Mouse (Mus musculus) embryonic facial prominence, embryonic 12.5 days (tissue): ENCODE measurements around the gene Clcn1. TPM values are rescaled to one million over a fixed set of nuclear protein-coding genes. Genes with fewer than 3 reads are reported as not detected.
A peak's percentile ranks its signal among the peaks of the same experiment; 100 is the strongest.

Experiments
- ATAC-seq: fragments of 200-750 bp; cut with Nextera tagmentation; 2 replicates; pipeline ENCODE4 v1.8.0; 2017; ENCODE audit not compliant: insufficient number of reproducible peaks, insufficient read depth, low FRiP score, low TSS enrichment
- H3K27ac ChIP-seq: fragments of 300-500 bp; sonication (generic); 2 replicates; pipeline ENCODE4 v1.5.1; 2016; ENCODE audit warnings: mild to moderate bottlenecking
- H3K27me3 ChIP-seq: fragments of 300-500 bp; sonication (generic); 2 replicates; pipeline ENCODE4 v1.6.1; 2016; ENCODE audit warnings: mild to moderate bottlenecking, moderate library complexity
- H3K36me3 ChIP-seq: fragments of 300-500 bp; sonication (generic); 2 replicates; pipeline ENCODE4 v1.6.1; 2016; ENCODE audit warnings: mild to moderate bottlenecking
- H3K4me1 ChIP-seq: fragments of 300-500 bp; sonication (generic); 2 replicates; pipeline ENCODE4 v1.6.1; 2016
- H3K4me2 ChIP-seq: fragments of 300-500 bp; sonication (generic); replicated peaks from 2 replicates; pipeline ENCODE4 v1.6.1; 2016; ENCODE audit warnings: mild to moderate bottlenecking, moderate library complexity
- H3K4me3 ChIP-seq: fragments of 300-500 bp; sonication (generic); 2 replicates; pipeline ENCODE4 v1.5.1; 2016; ENCODE audit warnings: mild to moderate bottlenecking
- H3K9ac ChIP-seq: fragments of 300-500 bp; sonication (generic); 2 replicates; pipeline ENCODE4 v1.6.1; 2016; ENCODE audit warnings: mild to moderate bottlenecking, moderate library complexity
- H3K9me3 ChIP-seq: fragments of 300-500 bp; sonication (generic); 2 replicates; pipeline ENCODE4 v1.6.1; 2016; ENCODE audit warnings: mild to moderate bottlenecking, moderate library complexity
- WGBS: fragments of 180-500 bp; shearing (Covaris S2); methylation state at CpG from one replicate; pipeline ENCODE4 v1.1.7; 2016; 5-methylcytosine and 5-hydroxymethylcytosine counted together
- polyA plus RNA-seq: library from polyadenylated mRNA; unstranded; fragments of >200 nt; fragmentation: Nextera tagmentation; extraction: Ambion mirVana; gene quantifications from 2 replicates; pipeline ENCODE4 v1.2.1, GENCODE M21; 2016

Gene Clcn1
- polyA plus RNA-seq, 1 experiment from 2014 or later: 0.36 TPM

DNA sequence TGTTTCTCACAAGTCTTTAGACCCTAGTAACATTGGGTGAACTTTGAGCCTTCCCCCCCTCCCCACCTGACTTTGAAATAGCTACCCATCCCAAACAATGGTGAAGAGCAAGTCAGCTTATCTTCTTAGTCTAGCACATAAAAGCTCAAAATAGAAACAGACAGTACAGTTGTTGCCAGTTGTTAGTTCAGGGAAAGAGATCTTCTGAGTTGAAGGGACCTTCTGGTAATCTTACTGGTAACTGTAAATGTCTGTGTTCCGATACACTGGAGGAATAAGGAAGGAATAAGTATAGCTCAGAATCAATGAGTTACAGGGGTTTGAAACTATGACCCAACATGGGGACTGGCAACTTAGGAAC lies 66.0 kb downstream of the Clcn1 start:
- peaks cover 47% of the 10 kb centered on the region for H3K36me3 ChIP-seq

GRCm38 (mm10) chr6:42353180-42353579 lies 66.7 kb downstream of the Clcn1 start:
- no peaks in the 10 kb centered on the region for H3K27me3 ChIP-seq
- no peaks in the 10 kb centered on the region for H3K9me3 ChIP-seq
- H3K36me3 ChIP-seq: peaks cover 54% of the 10 kb centered on the region
- WGBS: 86% methylated on average over 8 of the region's 8 CpGs
- H3K4me2 ChIP-seq: no peak overlapping the region
- H3K4me1 ChIP-seq: peaks cover 36% of the 10 kb centered on the region
- no peak overlapping the region for H3K9ac ChIP-seq
- no peak overlapping the region for H3K4me3 ChIP-seq
- no peak overlapping the region for H3K27ac ChIP-seq
- no peak for ATAC-seq

More for the DNA sequence above, 66.0 kb downstream of the Clcn1 start:
- H3K4me3 ChIP-seq: no peak overlapping the region
- H3K27ac ChIP-seq: no peak overlapping the region
- ATAC-seq: no peak
- no peaks in the 10 kb centered on the region for H3K27me3 ChIP-seq
- no peaks in the 10 kb centered on the region for H3K9me3 ChIP-seq
- H3K4me2 ChIP-seq: peak overlapping the region; percentile 84; the same call in 1 of the 2 replicates
- WGBS: 88% methylated on average over 1 of the region's 1 CpGs
- peaks cover 36% of the 10 kb centered on the region for H3K4me1 ChIP-seq
- no peak overlapping the region for H3K9ac ChIP-seq

- 62% methylated on average over 11 of the region's 11 CpGs for WGBS
- Histone ChIP-seq H3K36me3 (peaks cover 64% of the 10 kb centered on the region), H3K9ac (no peak overlapping the region), H3K9me3 (no peaks in the 10 kb centered on the region), H3K4me1 (peaks cover 36% of the 10 kb centered on the region), H3K27me3 (no peaks in the 10 kb centered on the region), H3K4me3 (no peak overlapping the region), H3K27ac (no peak overlapping the region; the same call in none of the 2 replicates), H3K4me2 (no peak overlapping the region; the same call in 1 of the 2 replicates)
- ATAC-seq: no peak
These were observed 67.9 kb downstream of the Clcn1 start for GRCm38 (mm10) chr6:42354076-42355019.

DNA sequence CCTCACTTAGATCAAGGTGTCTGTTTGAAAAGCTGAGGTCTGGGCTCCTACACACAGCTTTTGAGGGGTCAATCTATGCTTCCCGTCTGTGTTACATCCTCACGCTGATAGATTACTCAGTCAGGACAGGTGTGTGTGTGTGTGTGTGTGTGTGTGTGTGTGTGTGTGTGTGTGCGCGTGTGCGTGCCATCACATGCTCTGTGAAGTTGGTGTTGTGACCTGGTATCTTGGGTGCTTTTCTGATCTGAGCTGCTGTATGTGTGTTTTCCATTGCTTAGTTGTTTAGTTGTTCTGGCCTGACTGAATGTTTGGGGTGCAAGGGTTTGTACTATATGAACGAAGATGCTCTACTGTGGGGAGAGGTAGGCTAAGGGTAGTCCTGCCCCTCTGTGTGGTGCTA lies 68.9 kb downstream of the Clcn1 start:
- Histone ChIP-seq H3K9ac (no peak overlapping the region), H3K4me1 (peaks cover 36% of the 10 kb centered on the region), H3K36me3 (peaks cover 73% of the 10 kb centered on the region), H3K27me3 (no peaks in the 10 kb centered on the region), H3K9me3 (no peaks in the 10 kb centered on the region), H3K4me2 (no peak overlapping the region), H3K27ac (no peak overlapping the region), H3K4me3 (no peak overlapping the region)
- WGBS: 97% methylated on average over 6 of the region's 6 CpGs
- ATAC-seq: no peak

GRCm38 (mm10) chr6:42355794-42356600 lies 69.5 kb downstream of the Clcn1 start:
- H3K4me3 ChIP-seq: no peak overlapping the region
- H3K9ac ChIP-seq: no peak overlapping the region
- H3K36me3 ChIP-seq: peaks cover 76% of the 10 kb centered on the region
- 93% methylated on average over 13 of the region's 13 CpGs for WGBS
- no peak overlapping the region for H3K4me2 ChIP-seq
- H3K27me3 ChIP-seq: no peaks in the 10 kb centered on the region
- peaks cover 33% of the 10 kb centered on the region for H3K4me1 ChIP-seq
- no peak overlapping the region for H3K27ac ChIP-seq
- no peaks in the 10 kb centered on the region for H3K9me3 ChIP-seq
- ATAC-seq: no peak

DNA sequence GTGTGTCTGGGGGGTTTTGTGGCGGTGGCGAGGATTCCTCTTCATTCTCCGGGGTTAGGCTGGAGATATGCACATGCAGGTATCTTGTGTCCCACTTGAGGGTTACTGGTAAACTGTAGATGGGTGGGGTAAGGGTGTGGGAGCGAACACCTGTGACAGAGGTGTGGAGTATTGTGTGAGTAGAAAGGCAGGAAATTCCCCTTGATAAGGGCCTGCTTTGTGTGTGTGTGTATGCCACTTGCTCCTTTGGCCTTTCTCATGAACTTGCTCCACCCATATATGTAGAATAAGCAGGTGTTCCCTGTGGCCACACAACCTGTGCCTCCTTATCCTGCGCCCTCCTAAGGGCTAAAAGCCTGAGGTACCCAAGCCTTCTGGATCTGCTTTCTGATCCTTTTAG lies 70.4 kb downstream of the Clcn1 start:
- Histone ChIP-seq H3K9ac (no peak overlapping the region), H3K4me2 (no peak overlapping the region), H3K36me3 (peaks cover 75% of the 10 kb centered on the region), H3K4me3 (no peak overlapping the region), H3K4me1 (peaks cover 23% of the 10 kb centered on the region), H3K9me3 (no peaks in the 10 kb centered on the region), H3K27me3 (no peaks in the 10 kb centered on the region), H3K27ac (no peak overlapping the region)
- WGBS: 95% methylated on average over 5 of the region's 5 CpGs
- no peak for ATAC-seq

GRCm38 (mm10) chr6:42357901-42358300 lies 71.4 kb downstream of the Clcn1 start:
- Histone ChIP-seq H3K27ac (no peak overlapping the region), H3K4me1 (peaks cover 15% of the 10 kb centered on the region; the same call in 1 of the 2 replicates), H3K9ac (no peak overlapping the region), H3K27me3 (no peaks in the 10 kb centered on the region), H3K4me3 (no peak overlapping the region), H3K4me2 (no peak overlapping the region), H3K36me3 (peaks cover 66% of the 10 kb centered on the region), H3K9me3 (no peaks in the 10 kb centered on the region)
- no peak for ATAC-seq
- WGBS: 63% methylated on average over 6 of the region's 6 CpGs

- Histone ChIP-seq H3K4me2 (no peak overlapping the region), H3K4me1 (peaks cover 6% of the 10 kb centered on the region; the same call in 1 of the 2 replicates), H3K27ac (no peak overlapping the region), H3K27me3 (no peaks in the 10 kb centered on the region), H3K36me3 (peaks cover 63% of the 10 kb centered on the region), H3K9ac (no peak overlapping the region), H3K4me3 (no peak overlapping the region), H3K9me3 (no peaks in the 10 kb centered on the region)
- ATAC-seq: no peak
- 91% methylated on average over 12 of the region's 12 CpGs for WGBS
These were observed 72.4 kb downstream of the Clcn1 start for GRCm38 (mm10) chr6:42358901-42359300.

DNA sequence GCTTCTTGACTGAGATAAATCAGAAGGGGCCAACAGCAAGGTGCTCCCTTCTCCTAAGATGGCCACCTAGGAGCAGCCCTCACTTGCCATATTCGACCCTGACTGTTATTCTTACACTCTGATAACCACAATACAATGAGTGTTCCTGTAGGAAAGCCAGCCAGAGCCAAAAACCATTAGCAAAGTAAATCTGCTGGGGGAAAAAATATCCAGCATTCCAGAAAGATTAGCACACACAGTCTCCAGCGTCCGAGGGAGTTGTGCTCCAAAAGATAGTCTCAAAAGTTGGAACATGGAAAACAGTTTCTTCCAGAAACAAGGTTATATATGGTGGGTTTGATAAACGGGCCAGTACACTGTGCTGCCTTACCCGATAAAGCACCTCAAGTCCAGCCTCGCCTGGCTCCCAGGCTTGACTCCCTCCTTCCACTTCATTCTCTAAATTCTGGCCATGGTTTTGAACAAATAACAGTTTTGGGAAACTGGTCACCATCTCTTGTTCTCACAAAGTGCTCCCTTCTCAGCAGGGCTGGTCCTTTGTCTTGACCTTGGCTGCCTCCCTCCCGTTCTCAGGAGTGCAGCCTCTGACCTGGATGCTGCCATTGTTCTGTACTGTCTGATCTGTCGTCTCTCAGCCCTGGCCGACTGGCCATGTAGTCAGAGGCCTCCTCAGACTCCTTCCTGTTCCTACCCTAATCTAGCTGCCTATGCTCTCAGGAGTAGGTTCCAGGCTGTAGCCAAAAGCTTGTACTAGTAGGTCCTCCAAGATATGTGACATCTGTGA lies 73.1 kb downstream of the Clcn1 start:
- no peaks in the 10 kb centered on the region for H3K9me3 ChIP-seq
- no peak overlapping the region for H3K4me2 ChIP-seq
- ATAC-seq: no peak
- WGBS: 73% methylated on average over 9 of the region's 9 CpGs
- peaks cover under 1% of the 10 kb centered on the region; the same call in 1 of the 2 replicates for H3K4me1 ChIP-seq
- H3K9ac ChIP-seq: no peak overlapping the region
- peaks cover 63% of the 10 kb centered on the region for H3K36me3 ChIP-seq
- H3K4me3 ChIP-seq: no peak overlapping the region
- no peak overlapping the region for H3K27ac ChIP-seq
- H3K27me3 ChIP-seq: no peaks in the 10 kb centered on the region

DNA sequence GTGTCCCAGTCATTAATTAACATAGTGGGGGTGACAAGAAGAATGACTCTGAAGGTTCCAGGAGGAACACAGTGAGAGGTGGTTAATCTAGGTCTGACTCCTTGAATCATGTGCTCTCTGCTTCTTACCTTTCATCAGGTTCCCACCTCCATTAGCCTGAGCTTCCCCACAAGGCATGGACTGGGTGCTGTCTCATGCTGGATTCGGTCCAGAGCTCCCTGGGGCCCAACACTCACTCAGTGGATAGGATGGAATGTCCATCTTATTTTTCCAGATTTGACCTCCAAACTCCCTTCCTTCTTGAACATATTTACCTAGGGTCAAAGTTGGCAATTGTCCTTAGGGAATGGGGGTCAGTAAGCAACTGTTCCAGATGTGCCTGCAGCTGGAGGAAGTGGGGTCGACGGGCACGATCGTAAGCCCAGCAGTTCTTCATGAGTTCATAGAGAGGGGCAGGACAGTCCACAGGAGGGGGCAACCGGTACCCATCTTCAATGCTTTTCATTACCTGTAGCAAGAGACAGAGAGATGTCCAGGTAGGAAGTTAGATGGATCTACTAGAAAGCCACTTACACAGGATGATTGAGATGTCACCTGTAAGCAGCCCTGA lies 73.9 kb downstream of the Clcn1 start:
- Histone ChIP-seq H3K9ac (no peak overlapping the region), H3K4me2 (no peak overlapping the region), H3K27ac (no peak overlapping the region), H3K9me3 (no peaks in the 10 kb centered on the region), H3K4me1 (no peaks in the 10 kb centered on the region), H3K36me3 (peaks cover 55% of the 10 kb centered on the region), H3K4me3 (no peak overlapping the region), H3K27me3 (no peaks in the 10 kb centered on the region)
- WGBS: 72% methylated on average over 6 of the region's 6 CpGs
- no peak for ATAC-seq
